Mouse (Mus musculus) liver, embryonic 14.5 days (tissue): ENCODE results near the gene Fgf14.

Experiments used
- CTCF ChIP-seq: IDR thresholded peaks from 2 replicates; pipeline ENCODE4 v1.5.1; 2016; ENCODE audit warnings: antibody characterized with exemption, low read depth, control low read depth
- EP300 ChIP-seq: IDR thresholded peaks from 2 replicates; pipeline ENCODE4 v1.6.1; 2016; ENCODE audit warnings: antibody characterized with exemption, low read depth

GRCm38 (mm10) chr14:123990591-123991195 is 686.2 kb downstream of the Fgf14 start:
- no peak for TF ChIP-seq CTCF
- TF ChIP-seq EP300: no peak
